Mouse (Mus musculus) stomach, postnatal 0 days (tissue): Measurements from ENCODE around the gene Ccdc177.

Source experiments
- CTCF ChIP-seq: IDR thresholded peaks from 2 replicates; pipeline ENCODE4 v1.5.1; 2016; ENCODE audit warnings: antibody characterized with exemption, low read depth, mild to moderate bottlenecking, moderate library complexity
- EP300 ChIP-seq: optimal IDR thresholded peaks from 2 replicates; pipeline ENCODE3; 2016; ENCODE audit warnings: antibody characterized with exemption

- TF ChIP-seq CTCF (no peak), EP300 (no peak)
Observed at GRCm38 (mm10) chr12:80792867-80793266, 32.4 kb upstream of the Ccdc177 start.
